Mouse (Mus musculus) kidney, adult 2 months (tissue): ENCODE measurements around the gene Acot7. TPM values are rescaled to one million over a fixed set of nuclear protein-coding genes. Genes with fewer than 3 reads are reported as not detected.

Experiments
- DNase-seq: peaks from one replicate; pipeline ENCODE4 v3.0.0; 2021
- H3K27ac ChIP-seq: fragments of 200-500 bp; 2 replicates; pipeline ENCODE4 v1.5.1; 2012; ENCODE audit warnings: low read depth, low read length, control low read depth, inconsistent platforms; ENCODE audit not compliant: insufficient read depth
- H3K27me3 ChIP-seq: fragments of 200-500 bp; replicated peaks from 2 replicates; pipeline ENCODE4 v1.6.1; 2012; ENCODE audit warnings: mild to moderate bottlenecking, moderate library complexity, low read length, inconsistent platforms; ENCODE audit not compliant: control insufficient read depth, insufficient read depth
- H3K36me3 ChIP-seq: fragments of 200-500 bp; 2 replicates; pipeline ENCODE4 v1.6.1; 2012; ENCODE audit warnings: mild to moderate bottlenecking, moderate library complexity, low read length, inconsistent platforms; ENCODE audit not compliant: control insufficient read depth, insufficient read depth
- H3K4me1 ChIP-seq: fragments of 200-500 bp; 2 replicates; pipeline ENCODE4 v1.6.1; 2011; ENCODE audit warnings: low read length; ENCODE audit not compliant: control insufficient read depth, insufficient read depth
- H3K4me3 ChIP-seq: fragments of 200-500 bp; 2 replicates; pipeline ENCODE4 v1.5.1; 2011; ENCODE audit warnings: mild to moderate bottlenecking, low read depth, low read length, control low read depth; ENCODE audit not compliant: insufficient read depth
- CTCF ChIP-seq: fragments of 200-500 bp; conservative IDR thresholded peaks from 2 replicates; pipeline ENCODE4 v1.5.1; 2011; ENCODE audit warnings: low read depth, mild to moderate bottlenecking, control low read depth, low read length, moderate library complexity, mixed read lengths; ENCODE audit not compliant: insufficient read depth, insufficient read length
- POLR2A ChIP-seq: fragments of 200-500 bp; IDR thresholded peaks from one replicate; pipeline ENCODE4 v1.6.1; 2011; ENCODE audit warnings: low read depth, low read length, control low read depth
- WGBS: fragments of 180-500 bp; shearing (Covaris S2); methylation state at CpG from one replicate; pipeline ENCODE4 v1.1.7; 2018; 5-methylcytosine and 5-hydroxymethylcytosine counted together
- polyA plus RNA-seq: library from polyadenylated mRNA; depleted of rRNA; stranded (reverse); fragments of >200 nt; gene quantifications from 2 replicates; pipeline ENCODE4 v1.2.3, GENCODE M21; 2012

Acot7 gene
- polyA plus RNA-seq, 1 experiment = 80.2 TPM

DNA sequence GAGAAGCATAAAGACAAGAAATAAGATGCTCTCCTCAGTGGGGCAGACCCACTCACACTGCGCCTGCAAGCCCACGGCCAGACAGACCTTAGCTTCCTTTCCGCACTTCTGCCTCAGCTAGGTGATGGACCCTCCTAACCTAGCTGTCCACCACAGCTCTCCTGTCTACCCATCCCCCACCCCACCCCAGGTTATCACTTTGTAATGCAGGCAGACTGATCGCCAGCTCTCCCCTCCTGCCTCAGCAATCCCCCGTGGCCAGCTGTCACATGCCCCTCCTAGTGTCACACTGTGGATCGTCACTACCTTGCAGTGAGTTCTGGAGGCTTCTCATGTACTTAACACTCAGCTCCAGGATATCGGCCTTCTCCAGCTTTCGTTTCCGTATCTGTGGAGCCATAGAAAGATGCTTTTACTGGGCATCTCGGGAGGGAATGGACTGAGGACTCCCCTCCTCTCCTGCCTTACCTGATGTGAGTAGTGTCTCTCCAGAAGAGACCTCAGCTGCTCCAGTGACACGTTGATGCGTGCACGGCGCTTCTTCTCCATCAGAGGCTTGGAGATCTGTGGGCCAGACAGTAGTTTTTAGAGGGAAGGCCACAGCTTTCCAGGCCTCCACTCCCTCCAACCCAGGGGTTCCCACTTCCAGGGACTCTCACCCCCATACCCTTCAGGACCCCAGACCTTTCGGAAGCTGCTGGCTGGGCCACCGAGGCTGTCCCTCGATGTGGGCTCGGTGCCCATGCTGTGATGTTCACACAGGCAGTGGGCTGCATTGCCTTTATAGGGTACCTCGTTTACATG is 109.6 kb downstream of the Acot7 start:
- no peak for DNase-seq
- Histone ChIP-seq H3K27me3 (no peaks in the 10 kb centered on the region), H3K4me1 (no peaks in the 10 kb centered on the region), H3K27ac (no peak overlapping the region), H3K36me3 (no peaks in the 10 kb centered on the region), H3K4me3 (no peak overlapping the region)
- 17% methylated on average over 19 of the region's 19 CpGs for WGBS
- TF ChIP-seq CTCF (no peak), POLR2A (no peak)

DNA sequence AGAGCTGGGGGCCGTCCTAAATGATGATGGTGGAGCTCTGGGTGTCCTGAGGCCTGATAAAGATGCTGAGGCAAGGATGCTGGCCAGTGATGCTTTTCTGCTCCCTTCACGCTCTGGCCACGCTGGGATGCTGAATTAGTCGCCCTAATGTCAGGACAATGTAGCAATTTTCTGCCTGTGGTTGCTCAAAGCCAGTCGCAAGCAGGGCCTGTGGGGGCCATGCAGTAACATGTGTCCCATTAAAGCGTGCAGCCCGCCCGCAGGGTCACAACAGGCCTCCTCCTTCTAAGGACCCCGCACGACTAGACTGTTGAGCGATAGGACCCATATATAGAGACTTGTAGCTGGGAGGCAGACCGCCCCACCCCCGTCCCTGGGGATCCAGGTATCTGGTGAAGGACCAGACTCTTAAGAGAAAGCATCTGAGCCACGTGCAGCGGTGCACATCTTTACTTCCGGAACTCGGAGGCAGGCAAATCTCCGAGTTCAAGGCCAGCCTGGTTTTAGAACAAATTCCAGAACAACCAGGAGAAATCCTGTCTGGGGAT is 110.5 kb downstream of the Acot7 start:
- Histone ChIP-seq H3K27me3 (no peaks in the 10 kb centered on the region), H3K27ac (no peak overlapping the region), H3K36me3 (no peaks in the 10 kb centered on the region), H3K4me1 (no peaks in the 10 kb centered on the region), H3K4me3 (no peak overlapping the region)
- 50% methylated on average over 18 of the region's 18 CpGs for WGBS
- DNase-seq = no peak
- TF ChIP-seq POLR2A = no peak
- no peak for TF ChIP-seq CTCF

DNA sequence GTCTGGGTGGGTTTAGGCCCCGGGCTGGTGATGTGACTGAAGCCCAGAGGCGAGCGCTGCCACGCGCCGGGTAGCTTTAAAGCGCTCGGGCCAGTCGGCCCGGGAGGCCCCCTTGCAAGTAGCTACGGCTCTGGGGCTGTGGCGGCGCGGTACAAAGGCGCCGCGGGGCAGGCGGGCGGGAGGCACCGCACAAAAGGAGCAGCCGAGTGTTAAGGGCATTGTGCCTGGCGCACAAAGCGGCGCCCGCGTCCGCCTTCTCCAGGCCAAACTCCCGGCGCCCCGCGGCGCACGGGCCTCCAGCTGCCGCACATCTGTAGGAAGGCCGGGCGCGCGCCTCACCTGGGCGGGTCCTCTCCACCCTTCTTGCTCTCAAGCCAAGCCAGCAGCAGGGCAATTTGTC is 112.5 kb downstream of the Acot7 start:
- H3K4me3 ChIP-seq = no peak overlapping the region
- H3K4me1 ChIP-seq = no peaks in the 10 kb centered on the region
- no peak overlapping the region for H3K27ac ChIP-seq
- no peaks in the 10 kb centered on the region for H3K27me3 ChIP-seq
- 7% methylated on average over 39 of the region's 39 CpGs for WGBS
- DNase-seq = no peak
- TF ChIP-seq POLR2A = no peak
- no peak for TF ChIP-seq CTCF
- no peaks in the 10 kb centered on the region for H3K36me3 ChIP-seq

DNA sequence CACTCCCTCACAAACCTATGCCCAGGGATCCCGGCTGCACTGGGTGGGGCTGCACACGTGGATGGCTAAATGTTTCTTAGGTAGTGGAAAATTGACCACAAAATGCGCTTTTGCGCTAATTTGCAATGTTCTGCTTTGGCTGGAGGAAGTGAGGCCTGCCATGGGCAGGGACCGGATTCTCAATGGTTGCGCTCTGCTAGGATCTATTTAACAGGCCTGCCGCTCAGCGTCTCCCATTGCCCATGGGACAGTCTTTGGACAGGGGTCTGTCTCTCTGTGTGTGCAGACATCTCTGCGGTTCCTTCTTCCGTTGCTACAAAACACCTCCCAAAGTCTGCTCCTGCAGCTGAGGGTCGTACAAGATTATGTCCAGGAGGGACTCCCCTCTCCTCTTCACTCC is 113.1 kb downstream of the Acot7 start:
- WGBS = 24% methylated on average over 11 of the region's 11 CpGs
- Histone ChIP-seq H3K27me3 (no peaks in the 10 kb centered on the region), H3K4me3 (no peak overlapping the region), H3K36me3 (no peaks in the 10 kb centered on the region), H3K4me1 (no peaks in the 10 kb centered on the region), H3K27ac (no peak overlapping the region)
- TF ChIP-seq CTCF = no peak
- no peak for TF ChIP-seq POLR2A
- no peak for DNase-seq

DNA sequence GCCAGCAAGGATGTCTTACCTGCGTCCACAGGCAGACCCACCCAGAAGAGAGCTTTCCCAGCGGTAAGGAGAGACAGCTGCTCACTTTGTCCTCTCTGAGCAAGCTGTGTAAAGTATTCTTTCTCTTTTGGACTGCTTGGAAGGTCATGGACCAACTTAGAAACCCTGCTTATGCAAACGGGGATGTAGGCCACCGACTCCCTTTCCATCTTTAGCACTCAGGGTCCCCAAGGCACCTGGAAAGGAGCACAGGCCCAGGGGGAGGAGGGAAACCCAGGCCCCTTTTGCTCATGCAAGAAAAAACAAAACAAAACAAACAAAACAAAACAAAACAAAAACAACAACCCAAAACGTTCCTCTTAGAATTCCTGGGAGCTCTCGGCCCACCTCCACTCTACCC is 113.6 kb downstream of the Acot7 start, which contains the start of gene Hes3:
Gene Hes3, minus strand, starts transcription at position 101 of the 400 bp plus-strand sequence.
- no peak for DNase-seq
- no peak within 1 kb of the TSS for H3K4me3 ChIP-seq
- no peaks in the 10 kb centered on the region for H3K36me3 ChIP-seq
- WGBS = 44% methylated on average over 6 of the region's 6 CpGs
- H3K27ac ChIP-seq = no peak within 1 kb of the TSS
- no peaks in the 10 kb centered on the region for H3K27me3 ChIP-seq
- TF ChIP-seq CTCF (no peak), POLR2A (no peak)
- peaks cover 2% of the 10 kb centered on the region; the same call in 1 of the 2 replicates for H3K4me1 ChIP-seq

DNA sequence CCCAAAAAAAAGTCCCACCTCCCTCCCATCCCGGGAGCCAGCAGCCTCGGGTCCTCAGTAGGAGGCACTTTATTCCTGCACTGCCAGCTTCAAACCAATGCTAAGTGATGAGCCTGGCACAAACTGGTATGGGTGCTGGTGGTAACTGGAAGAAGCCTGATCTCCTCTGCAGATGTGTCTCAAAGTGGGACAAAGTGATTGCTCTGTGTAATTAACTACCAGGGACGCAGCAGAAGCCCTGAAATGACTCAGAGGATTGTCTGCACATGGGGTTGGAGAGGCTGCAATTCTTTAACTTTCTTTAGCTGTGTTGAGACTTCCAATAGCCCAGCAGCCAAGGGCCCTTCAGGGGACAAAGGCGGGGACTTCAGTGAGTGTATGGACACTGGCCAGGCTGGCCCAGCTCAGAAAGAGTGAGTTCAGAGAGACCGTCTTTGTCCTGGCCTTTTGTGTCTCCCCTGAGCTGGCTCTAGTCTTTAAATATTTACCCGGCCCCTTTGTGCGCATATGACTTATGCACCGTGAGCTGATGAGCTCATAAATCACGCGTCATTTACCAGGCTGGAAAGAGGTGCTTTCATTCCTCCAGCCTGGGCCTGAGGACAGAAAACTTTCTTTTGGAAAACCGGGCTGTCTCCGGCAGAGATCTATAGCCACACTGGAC is 114.3 kb downstream of the Acot7 start:
- 24% methylated on average over 12 of the region's 12 CpGs for WGBS
- no peaks in the 10 kb centered on the region for H3K36me3 ChIP-seq
- H3K4me1 ChIP-seq = peaks cover 2% of the 10 kb centered on the region; the same call in 1 of the 2 replicates
- H3K4me3 ChIP-seq = no peak overlapping the region
- no peak overlapping the region for H3K27ac ChIP-seq
- no peak for TF ChIP-seq POLR2A
- TF ChIP-seq CTCF = no peak
- DNase-seq = no peak
- no peaks in the 10 kb centered on the region for H3K27me3 ChIP-seq
